12 mouse cellular contexts compared by ENCODE assay signal in genomic region chr19:25574981-25575814, GRCm38 (mm10). TPM values are rescaled to one million over a fixed set of nuclear protein-coding genes. Genes with fewer than 3 reads are reported as not detected.
DNase-seq lines count a peak whose midpoint lies in the region; ATAC-seq and TF ChIP-seq lines count a peak whose summit lies in the region.
"Had no signal": no experiment of that assay in that cellular context is flagged by ENCODE, and none has a peak within 500 bp of the region (broad histone marks: within the 10 kb centered on the region; RNA-seq: fewer than 3 reads in every experiment).

No protein-coding gene starts in this region.

- WGBS in heart, postnatal 0 days = 2% methylated on average over 17 of the region's 17 CpGs
- 12% methylated on average over 17 of the region's 17 CpGs for WGBS in hindbrain, embryonic 14.5 days
- 13% methylated on average over 17 of the region's 17 CpGs for WGBS in midbrain, postnatal 0 days

- H3K36me3 ChIP-seq in heart, postnatal 0 days (replicated peaks; ENCODE audit: control insufficient read depth, insufficient read depth, low read length) = no peaks in the 10 kb centered on the region
- H3K36me3 ChIP-seq in hindbrain, embryonic 14.5 days (replicated peaks; ENCODE audit: control insufficient read depth, insufficient read depth) = no peaks in the 10 kb centered on the region
- H3K36me3 ChIP-seq in midbrain, postnatal 0 days (ENCODE audit: insufficient read depth, low read length) = no peaks in the 10 kb centered on the region

- 0 out of 2 replicates have a peak, but pooled peaks cover 10% of the 10 kb centered on the region for H3K4me1 ChIP-seq in heart, postnatal 0 days (ENCODE audit: control insufficient read depth, insufficient read depth)
- H3K4me1 ChIP-seq in hindbrain, embryonic 14.5 days (replicated peaks; ENCODE audit: control insufficient read depth, insufficient read depth, low read length) = peaks cover 6% of the 10 kb centered on the region; the same call in 1 of the 2 replicates
- no peaks in the 10 kb centered on the region for H3K4me1 ChIP-seq in midbrain, postnatal 0 days (ENCODE audit: insufficient read depth, low read length)

- TF ChIP-seq CTCF in heart, postnatal 0 days (IDR thresholded peaks at IDR 0.05; ENCODE audit: low read depth) = no peak
- TF ChIP-seq CTCF in midbrain, postnatal 0 days (IDR thresholded peaks at IDR 0.05) = no peak

- no peak for TF ChIP-seq EP300 in heart, postnatal 0 days (IDR thresholded peaks at IDR 0.05; ENCODE audit: low read depth)

- H3K4me3 ChIP-seq in heart, postnatal 0 days (ENCODE audit: low read depth, low read length) = peak overlapping the region; percentile 17
- H3K4me3 ChIP-seq in hindbrain, embryonic 14.5 days (replicated peaks; ENCODE audit: low read length) = no peak overlapping the region
- 0 out of 2 replicates have a peak overlapping the region, but pooled peaks have one; percentile 2 for H3K4me3 ChIP-seq in midbrain, postnatal 0 days (ENCODE audit: low read depth, low read length)

- ATAC-seq in heart, postnatal 0 days (ENCODE audit: insufficient read depth, low read depth) = peak; percentile 47; the same call in 1 of the 2 replicates
- ATAC-seq in hindbrain, embryonic 14.5 days (ENCODE audit: low FRiP score) = peak; percentile 46; the same call in 1 of the 2 replicates
- ATAC-seq in midbrain, postnatal 0 days (ENCODE audit: low FRiP score) = no peak

- no peaks in the 10 kb centered on the region for H3K9me3 ChIP-seq in heart, postnatal 0 days (replicated peaks; ENCODE audit: control insufficient read depth, low read length)
- H3K9me3 ChIP-seq in hindbrain, embryonic 14.5 days (ENCODE audit: control insufficient read depth, low read length) = no peaks in the 10 kb centered on the region
- no peaks in the 10 kb centered on the region for H3K9me3 ChIP-seq in midbrain, postnatal 0 days (ENCODE audit: low read length)

- intact Hi-C loops in heart, postnatal 36 days (cut with DNase I) = no loop called here

- 0 out of 2 replicates have a peak, but pooled peaks cover 15% of the 10 kb centered on the region for H3K27me3 ChIP-seq in heart, postnatal 0 days (ENCODE audit: control insufficient read depth, insufficient read depth, low read length)
- peaks cover 31% of the 10 kb centered on the region for H3K27me3 ChIP-seq in hindbrain, embryonic 14.5 days (ENCODE audit: control insufficient read depth, insufficient read depth, low read length)
- peaks cover 9% of the 10 kb centered on the region; the same call in 1 of the 2 replicates for H3K27me3 ChIP-seq in midbrain, postnatal 0 days (ENCODE audit: insufficient read depth, low read length)
- H3K27me3 ChIP-seq: CH12.LX had no signal

- DNase-seq in heart, postnatal 0 days (ENCODE audit: low spot score) = peak; percentile 22
- no peak for DNase-seq in heart, postnatal 36 days
- DNase-seq in embryo, embryonic 11 days = peak; percentile 43
- no peak for DNase-seq in hindbrain, embryonic 14.5 days (ENCODE audit: low spot score)
- DNase-seq in midbrain, postnatal 0 days (ENCODE audit: low spot score) = no peak
- no peak for DNase-seq in spleen, adult 18-20 months
- no peak for DNase-seq in cerebellum, adult 11 months
- DNase-seq in cerebellum, adult 9-10 months = no peak
- DNase-seq: right cerebral cortex, adult 18-20 months had no signal

- H3K9ac ChIP-seq in heart, postnatal 0 days (replicated peaks; ENCODE audit: low read depth, low read length) = no peak overlapping the region
- no peak overlapping the region for H3K9ac ChIP-seq in hindbrain, embryonic 14.5 days
- no peak overlapping the region for H3K9ac ChIP-seq in midbrain, postnatal 0 days (replicated peaks; ENCODE audit: low read length, poor library complexity, severe bottlenecking)

- H3K27ac ChIP-seq in heart, postnatal 0 days (ENCODE audit: low read depth) = no peak overlapping the region
- H3K27ac ChIP-seq in hindbrain, embryonic 14.5 days = no peak overlapping the region
- H3K27ac ChIP-seq in midbrain, postnatal 0 days (ENCODE audit: low read depth, low read length) = no peak overlapping the region

- peak overlapping the region; percentile 52 for H3K4me2 ChIP-seq in heart, postnatal 0 days (ENCODE audit: low read depth, low read length)
- H3K4me2 ChIP-seq in hindbrain, embryonic 14.5 days (replicated peaks) = peak overlapping the region; percentile 15
- no peak overlapping the region for H3K4me2 ChIP-seq in midbrain, postnatal 0 days (ENCODE audit: low read depth, low read length, poor library complexity, severe bottlenecking)

RNA-seq across cellular contexts. Expression of gene Dmrt3, which starts 34.9 kb away (rescaled TPM):
- total RNA-seq in heart, postnatal 0 days (2014; rRNA removed; ENCODE audit: low replicate concordance) = not detected in 2 replicates
- polyA plus RNA-seq in heart, postnatal 0 days (2015; fragmentation: Nextera tagmentation; extraction: Ambion mirVana) = 0.04 TPM in 1 of 2 replicates, not detected in the other
- not detected for total RNA-seq in heart, postnatal 36 days (2021)
- 0.80 and 0.86 TPM in 2 replicates for polyA plus RNA-seq in hindbrain, embryonic 14.5 days (2014; fragmentation: Nextera tagmentation; extraction: Ambion mirVana)
- 0.93 TPM in 1 of 2 replicates, not detected in the other for total RNA-seq in midbrain, postnatal 0 days (2014; rRNA removed)
- polyA plus RNA-seq in midbrain, postnatal 0 days (2015; fragmentation: Nextera tagmentation; extraction: Ambion mirVana) = 0.06 TPM in 1 of 2 replicates, not detected in the other
- total RNA-seq: adrenal gland, postnatal 25 days; CH12.LX had no signal
- polyA plus RNA-seq: gonadal fat pad, adult 2 months had no signal

Comparison
In these comparisons a context has a peak if more than half of its experiments do, and no peak if none do; other contexts are left out.
1. DNase-seq: peak in heart, postnatal 0 days (single experiment) and embryo, embryonic 11 days (single experiment); none in heart, postnatal 36 days (0 of 2), hindbrain, embryonic 14.5 days (single experiment), midbrain, postnatal 0 days (single experiment), spleen, adult 18-20 months (0 of 2), cerebellum, adult 11 months (single experiment) and cerebellum, adult 9-10 months (single experiment).